Mouse (Mus musculus): Measurements from ENCODE around the gene Spop.

DNA sequence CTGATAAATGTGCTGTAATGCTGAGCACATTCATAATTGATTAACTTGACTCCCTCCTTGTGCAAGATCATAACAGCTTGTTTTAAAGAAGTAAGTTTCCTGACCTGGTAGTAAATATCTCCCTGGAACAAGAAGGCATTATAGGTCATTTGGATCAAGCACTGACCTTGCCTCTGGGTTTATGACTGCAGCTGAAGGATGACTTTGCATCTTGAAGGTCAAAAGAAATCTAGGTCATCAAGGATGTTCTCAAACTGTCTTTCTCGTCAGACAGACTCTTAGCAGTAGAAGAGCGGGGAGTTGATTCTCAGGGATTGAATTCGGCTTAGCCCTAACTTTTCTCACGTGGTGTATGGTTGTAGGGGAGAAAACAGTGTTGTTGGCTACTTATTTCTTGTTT is 66.8 kb downstream of the Spop start:
- TF ChIP-seq CTCF (IDR thresholded peaks at IDR 0.05; ENCODE audit: low read depth, low read length) (no peak), GATA1 (IDR thresholded peaks at IDR 0.05; ENCODE audit: borderline replicate concordance, low read length) (no peak)

Measured in G1E (cell line).